Mouse (Mus musculus) left cerebral cortex, adult 2 months (tissue): ENCODE data around the gene Armh3. TPM values are rescaled to one million over a fixed set of nuclear protein-coding genes. Genes with fewer than 3 reads are reported as not detected.

Experiments
- DNase-seq, 2 experiments: peaks; one replicate each; pipeline ENCODE4 v3.0.0; 2021 to 2022; ENCODE audit warnings: low spot score in 2 of 2, mixed read lengths in 1 of 2; ENCODE audit errors: extremely low spot score in 1 of 2
- H3K27ac ChIP-seq: fragments of 200-600 bp; 2 replicates; pipeline ENCODE4 v1.8.1; 2022
- H3K4me3 ChIP-seq: fragments of 200-600 bp; 2 replicates; pipeline ENCODE4 v1.8.1; 2022
- CTCF ChIP-seq: fragments of 200-600 bp; IDR thresholded peaks from 2 replicates; pipeline ENCODE4 v1.8.1; 2022; ENCODE audit warnings: antibody characterized with exemption, mild to moderate bottlenecking, moderate library complexity
- intact Hi-C: fragments of 180-260 bp; cut with DNase I; formaldehyde crosslinking; loops from one replicate; pipeline ENCODE4 v1.15.1; 2025
- total RNA-seq, 2 experiments: library from RNA; stranded (reverse); gene quantifications; 2 replicates each; pipeline ENCODE4 v1.2.3; 2021

Armh3 gene
- total RNA-seq, 2 experiments from 2014 or later = 19.4 to 20.9 TPM

GRCm38 (mm10) chr19:45827736-45828135 lies 170.6 kb downstream of the Armh3 start:
- peak; percentile 11 for TF ChIP-seq CTCF
- intact Hi-C loops = no loop called here
- no peak for DNase-seq
- no peak overlapping the region for H3K27ac ChIP-seq
- no peak overlapping the region for H3K4me3 ChIP-seq

GRCm38 (mm10) chr19:45827125-45827524 lies 171.2 kb downstream of the Armh3 start:
- H3K4me3 ChIP-seq = no peak overlapping the region
- TF ChIP-seq CTCF = no peak
- no peak overlapping the region for H3K27ac ChIP-seq
- DNase-seq = no peak
- intact Hi-C loops = no loop called here

GRCm38 (mm10) chr19:45826146-45826545 lies 172.1 kb downstream of the Armh3 start:
- Histone ChIP-seq H3K27ac (no peak overlapping the region), H3K4me3 (no peak overlapping the region)
- intact Hi-C loops = no loop called here
- no peak for TF ChIP-seq CTCF
- DNase-seq = no peak

GRCm38 (mm10) chr19:45821832-45822231 lies 176.5 kb downstream of the Armh3 start:
- no peak for DNase-seq
- Histone ChIP-seq H3K27ac (no peak overlapping the region), H3K4me3 (no peak overlapping the region)
- intact Hi-C loops = no loop called here
- no peak for TF ChIP-seq CTCF

GRCm38 (mm10) chr19:45817816-45818490 lies 180.3 kb downstream of the Armh3 start:
- TF ChIP-seq CTCF = no peak
- 0 out of 2 replicates have a peak overlapping the region, but pooled peaks have one; percentile 32 for H3K27ac ChIP-seq
- intact Hi-C loops = loop anchor here (2.0 to 5.0 kb wide), 3 partner anchors 19 to 101 kb away; no protein-coding TSS in a partner anchor
- DNase-seq = peak; percentile 43 to 56
- H3K4me3 ChIP-seq = no peak overlapping the region

- DNase-seq = no peak
- no peak for TF ChIP-seq CTCF
- Histone ChIP-seq H3K27ac (peak overlapping the region; percentile 89; the same call in 1 of the 2 replicates), H3K4me3 (no peak overlapping the region)
- intact Hi-C loops = loop anchor here (1.0 to 5.0 kb wide), 3 partner anchors 56 to 130 kb away; no protein-coding TSS in a partner anchor
These were observed 181.6 kb downstream of the Armh3 start for GRCm38 (mm10) chr19:45816727-45817126.

GRCm38 (mm10) chr19:45815831-45816405 lies 182.4 kb downstream of the Armh3 start, which contains the start of gene Kcnip2:
Kcnip2 (minus strand) TSS chr19:45816061.
- peak; percentile 58 for TF ChIP-seq CTCF
- intact Hi-C loops = loop anchor here (1.0 to 5.0 kb wide), 3 partner anchors 56 to 130 kb away; no protein-coding TSS in a partner anchor
- Histone ChIP-seq H3K4me3 (peak within 1 kb of the TSS; percentile 64), H3K27ac (peak within 1 kb of the TSS; percentile 89)
- peak; percentile 66 to 71 for DNase-seq

- DNase-seq = peak in 1 of 2 experiments; percentile 35
- no peak for TF ChIP-seq CTCF
- intact Hi-C loops = loop anchor here (5.0 kb wide), 1 partner anchor 57 kb away; no protein-coding TSS in a partner anchor
- Histone ChIP-seq H3K27ac (peak overlapping the region; percentile 89), H3K4me3 (peak overlapping the region; percentile 64)
These were observed 183.1 kb downstream of the Armh3 start for GRCm38 (mm10) chr19:45815170-45815569.

GRCm38 (mm10) chr19:45813801-45814200 lies 184.5 kb downstream of the Armh3 start:
- intact Hi-C loops = loop anchor here (1.0 to 2.0 kb wide), 2 partner anchors 140 to 201 kb away; no protein-coding TSS in a partner anchor
- Histone ChIP-seq H3K27ac (no peak overlapping the region), H3K4me3 (peak overlapping the region; percentile 64)
- TF ChIP-seq CTCF = no peak
- DNase-seq = no peak

GRCm38 (mm10) chr19:45813263-45813662 lies 185.0 kb downstream of the Armh3 start:
- H3K27ac ChIP-seq = no peak overlapping the region
- TF ChIP-seq CTCF = peak; percentile 87
- peak overlapping the region; percentile 64 for H3K4me3 ChIP-seq
- peak; percentile 88 to 90 for DNase-seq
- intact Hi-C loops = loop anchor here (1.0 to 2.0 kb wide), 2 partner anchors 140 to 202 kb away; no protein-coding TSS in a partner anchor

- no peak for DNase-seq
- Histone ChIP-seq H3K4me3 (peak overlapping the region; percentile 32), H3K27ac (no peak overlapping the region)
- intact Hi-C loops = loop anchor here (1.0 to 2.0 kb wide), 2 partner anchors 141 to 202 kb away; no protein-coding TSS in a partner anchor
- no peak for TF ChIP-seq CTCF
These were observed 185.5 kb downstream of the Armh3 start for GRCm38 (mm10) chr19:45812673-45813252.

- H3K27ac ChIP-seq = no peak overlapping the region
- TF ChIP-seq CTCF = no peak
- intact Hi-C loops = loop anchor here (2.0 kb wide), 1 partner anchor 203 kb away; no protein-coding TSS in a partner anchor
- peak overlapping the region; percentile 18; the same call in 1 of the 2 replicates for H3K4me3 ChIP-seq
- DNase-seq = no peak
These were observed 186.2 kb downstream of the Armh3 start for GRCm38 (mm10) chr19:45812115-45812514.
